Mouse (Mus musculus) erythroblast, embryonic 14.5 days (primary cell): ENCODE results near the gene Cenpe. TPM values are rescaled to one million over a fixed set of nuclear protein-coding genes. Genes with fewer than 3 reads are reported as not detected.

Source experiments
- H3K27me3 ChIP-seq: 2 replicates; pipeline ENCODE4 v1.6.1; 2012; ENCODE audit warnings: inconsistent platforms; ENCODE audit not compliant: control insufficient read depth
- H3K36me3 ChIP-seq: 2 replicates; pipeline ENCODE4 v1.6.1; 2012; ENCODE audit warnings: mild to moderate bottlenecking, inconsistent platforms; ENCODE audit not compliant: control insufficient read depth
- H3K4me1 ChIP-seq: 2 replicates; pipeline ENCODE4 v1.6.1; 2012; ENCODE audit warnings: inconsistent platforms; ENCODE audit not compliant: control insufficient read depth
- H3K4me3 ChIP-seq: replicated peaks from 2 replicates; pipeline ENCODE3; 2012; ENCODE audit warnings: moderate library complexity, mild to moderate bottlenecking, inconsistent platforms
- H3K9me3 ChIP-seq: 2 replicates; pipeline ENCODE4 v1.6.1; 2012; ENCODE audit warnings: low read length, inconsistent platforms, mixed read lengths; ENCODE audit not compliant: control insufficient read depth
- GATA1 ChIP-seq: IDR thresholded peaks from 2 replicates; pipeline ENCODE4 v1.6.1; 2012; ENCODE audit warnings: low read length, inconsistent platforms, mixed read lengths
- TAL1 ChIP-seq: IDR thresholded peaks from 3 replicates; pipeline ENCODE4 v1.6.1; 2012; ENCODE audit warnings: low read length, inconsistent platforms, mixed read lengths
- polyA plus RNA-seq: library from polyadenylated mRNA; stranded (reverse); fragments of >175 nt; gene quantifications from 2 replicates; pipeline ENCODE4 v1.2.3, GENCODE M21; 2012

Gene Cenpe
- polyA plus RNA-seq, 1 experiment = 2.0 TPM

GRCm38 (mm10) chr3:135272627-135273026 lies 60.3 kb downstream of the Cenpe start:
- Histone ChIP-seq H3K4me1 (no peaks in the 10 kb centered on the region), H3K9me3 (no peaks in the 10 kb centered on the region), H3K27me3 (no peaks in the 10 kb centered on the region), H3K4me3 (no peak overlapping the region), H3K36me3 (peaks cover 70% of the 10 kb centered on the region)
- no peak for TF ChIP-seq GATA1
- no peak for TF ChIP-seq TAL1

GRCm38 (mm10) chr3:135273047-135273446 lies 60.7 kb downstream of the Cenpe start:
- no peak for TF ChIP-seq GATA1
- TF ChIP-seq TAL1 = no peak
- no peaks in the 10 kb centered on the region for H3K27me3 ChIP-seq
- peaks cover 66% of the 10 kb centered on the region for H3K36me3 ChIP-seq
- no peaks in the 10 kb centered on the region for H3K4me1 ChIP-seq
- H3K9me3 ChIP-seq = no peaks in the 10 kb centered on the region
- no peak overlapping the region for H3K4me3 ChIP-seq

- Histone ChIP-seq H3K4me3 (no peak overlapping the region), H3K9me3 (no peaks in the 10 kb centered on the region), H3K36me3 (no peaks in the 10 kb centered on the region; the same call in 1 of the 2 replicates), H3K27me3 (no peaks in the 10 kb centered on the region), H3K4me1 (no peaks in the 10 kb centered on the region)
- TF ChIP-seq GATA1 = no peak
- no peak for TF ChIP-seq TAL1
These were observed 67.8 kb downstream of the Cenpe start for GRCm38 (mm10) chr3:135280160-135280559.

GRCm38 (mm10) chr3:135280669-135281415 lies 68.5 kb downstream of the Cenpe start, which contains the start of gene Bdh2:
Bdh2 (plus strand) TSS chr3:135281221.
- TF ChIP-seq TAL1 = no peak
- TF ChIP-seq GATA1 = no peak
- no peaks in the 10 kb centered on the region for H3K36me3 ChIP-seq
- no peak within 1 kb of the TSS for H3K4me3 ChIP-seq
- H3K9me3 ChIP-seq = no peaks in the 10 kb centered on the region
- H3K27me3 ChIP-seq = no peaks in the 10 kb centered on the region
- no peaks in the 10 kb centered on the region for H3K4me1 ChIP-seq

GRCm38 (mm10) chr3:135281701-135282100 lies 69.4 kb downstream of the Cenpe start:
- TF ChIP-seq GATA1 = no peak
- TF ChIP-seq TAL1 = no peak
- H3K36me3 ChIP-seq = no peaks in the 10 kb centered on the region
- H3K4me3 ChIP-seq = no peak overlapping the region
- no peaks in the 10 kb centered on the region for H3K27me3 ChIP-seq
- no peaks in the 10 kb centered on the region for H3K4me1 ChIP-seq
- H3K9me3 ChIP-seq = no peaks in the 10 kb centered on the region

GRCm38 (mm10) chr3:135285256-135285655 lies 72.9 kb downstream of the Cenpe start:
- Histone ChIP-seq H3K36me3 (no peaks in the 10 kb centered on the region), H3K4me3 (no peak overlapping the region), H3K9me3 (no peaks in the 10 kb centered on the region), H3K4me1 (no peaks in the 10 kb centered on the region), H3K27me3 (no peaks in the 10 kb centered on the region)
- TF ChIP-seq TAL1 = no peak
- TF ChIP-seq GATA1 = no peak

- Histone ChIP-seq H3K36me3 (no peaks in the 10 kb centered on the region), H3K4me3 (no peak overlapping the region), H3K9me3 (no peaks in the 10 kb centered on the region), H3K27me3 (no peaks in the 10 kb centered on the region), H3K4me1 (no peaks in the 10 kb centered on the region)
- no peak for TF ChIP-seq TAL1
- no peak for TF ChIP-seq GATA1
These were observed 73.5 kb downstream of the Cenpe start for GRCm38 (mm10) chr3:135285807-135286206.

- no peak overlapping the region for H3K4me3 ChIP-seq
These were observed 75.9 kb downstream of the Cenpe start for GRCm38 (mm10) chr3:135288138-135288750.

GRCm38 (mm10) chr3:135289148-135289547 lies 76.8 kb downstream of the Cenpe start:
- Histone ChIP-seq H3K4me1 (no peaks in the 10 kb centered on the region), H3K27me3 (no peaks in the 10 kb centered on the region), H3K4me3 (no peak overlapping the region), H3K36me3 (no peaks in the 10 kb centered on the region), H3K9me3 (no peaks in the 10 kb centered on the region)
- TF ChIP-seq GATA1 (no peak), TAL1 (no peak)

More at GRCm38 (mm10) chr3:135288138-135288750, 75.9 kb downstream of the Cenpe start:
- no peaks in the 10 kb centered on the region for H3K27me3 ChIP-seq
- no peaks in the 10 kb centered on the region for H3K36me3 ChIP-seq
- no peaks in the 10 kb centered on the region for H3K4me1 ChIP-seq
- H3K9me3 ChIP-seq = no peaks in the 10 kb centered on the region
- no peak for TF ChIP-seq TAL1
